Mouse (Mus musculus) E14TG2a.4 (cell line): ENCODE results near the gene Zpbp2.

ENCODE experiments used
- CTCF ChIP-seq: conservative IDR thresholded peaks from 2 replicates; pipeline ENCODE4 v1.5.1; 2014; ENCODE audit warnings: low read length
- NANOG ChIP-seq: IDR thresholded peaks from 2 replicates; pipeline ENCODE4 v1.6.1; 2014; ENCODE audit warnings: borderline replicate concordance, low read length, mixed read lengths

GRCm38 (mm10) chr11:98603953-98604352 is 53.1 kb downstream of the Zpbp2 start:
- TF ChIP-seq CTCF (no peak; the same call in 1 of the 2 replicates), NANOG (no peak)
